Mouse (Mus musculus): Measurements from ENCODE around the gene Tmem256.

DNA sequence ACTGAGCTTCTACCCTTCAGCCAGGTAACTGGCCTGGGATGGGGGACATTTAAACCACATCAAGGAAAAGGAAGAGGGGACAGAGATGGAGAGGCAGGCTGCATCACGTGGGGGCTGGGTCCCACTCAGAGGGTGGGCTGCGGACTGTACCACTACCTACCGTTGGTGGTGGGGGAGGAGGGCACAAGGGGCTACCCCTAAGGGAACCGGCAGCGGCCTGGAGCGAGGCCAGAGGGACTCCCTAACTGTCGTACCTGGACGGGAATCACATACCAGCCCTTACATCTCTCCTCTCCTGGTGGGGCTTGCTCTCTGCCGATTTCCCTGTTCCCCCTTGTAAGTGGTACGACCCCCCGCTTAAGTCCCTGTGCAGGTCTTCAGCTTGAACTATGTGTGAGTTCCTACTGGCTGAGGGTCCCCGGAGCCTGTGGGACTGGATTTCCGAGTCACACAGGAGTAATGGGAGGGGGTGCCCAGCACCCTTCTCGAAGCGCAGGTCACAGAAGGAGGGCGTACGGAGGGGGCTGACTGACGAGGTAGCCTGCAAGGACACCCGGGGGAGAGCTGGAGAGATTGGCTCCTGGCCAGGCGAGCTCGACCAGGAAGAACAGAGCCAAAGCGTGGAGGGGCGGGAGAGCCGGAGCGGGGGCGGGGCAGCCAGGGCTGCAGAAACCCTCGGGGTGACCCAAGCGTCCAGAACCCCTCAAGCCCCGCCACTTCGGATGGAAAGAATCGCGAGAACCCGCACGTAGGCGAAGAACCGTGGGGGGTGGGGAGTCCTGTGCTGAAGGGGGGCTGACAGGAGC, 37.7 kb upstream of the Tmem256 start:
- TF ChIP-seq EP300 (IDR thresholded peaks at IDR 0.05) (no peak), CTCF (IDR thresholded peaks at IDR 0.05) (no peak)
